Mouse (Mus musculus): Measurements from ENCODE around the gene Cyren.

Gene Cyren

GRCm38 (mm10) chr6:34877509-34878321 is at the start of gene Cyren:
Gene Cyren, minus strand, starts transcription at chr6:34878060.
- in situ Hi-C loops (cut with MboI; ENCODE audit: low pct_unique_long_range_greater_than_20kb in 1 of 2, low sequenced_read_pairs in 2 of 2, unreplicated experiment in 1 of 2) = no loop called here

- in situ Hi-C loops (cut with MboI; ENCODE audit: low pct_unique_long_range_greater_than_20kb in 1 of 2, low sequenced_read_pairs in 2 of 2, unreplicated experiment in 1 of 2) = loop anchor here in 1 of 2 experiments (10.0 kb wide), 1 partner anchor 153 kb away; no protein-coding TSS in a partner anchor
Observed at GRCm38 (mm10) chr6:34927594-34927993, 49.7 kb upstream of the Cyren start.

GRCm38 (mm10) chr6:34927156-34927555 is 49.3 kb upstream of the Cyren start:
- in situ Hi-C loops (cut with MboI; ENCODE audit: low pct_unique_long_range_greater_than_20kb in 1 of 2, low sequenced_read_pairs in 2 of 2, unreplicated experiment in 1 of 2) = loop anchor here in 1 of 2 experiments (10.0 kb wide), 1 partner anchor 152 kb away; no protein-coding TSS in a partner anchor

GRCm38 (mm10) chr6:34921941-34922340 is 44.1 kb upstream of the Cyren start:
- in situ Hi-C loops (cut with MboI; ENCODE audit: low pct_unique_long_range_greater_than_20kb in 1 of 2, low sequenced_read_pairs in 2 of 2, unreplicated experiment in 1 of 2) = loop anchor here in 1 of 2 experiments (10.0 to 25.0 kb wide), 2 partner anchors 147 to 410 kb away; no protein-coding TSS in a partner anchor

GRCm38 (mm10) chr6:34920631-34921030 is 42.8 kb upstream of the Cyren start:
- in situ Hi-C loops (cut with MboI; ENCODE audit: low pct_unique_long_range_greater_than_20kb in 1 of 2, low sequenced_read_pairs in 2 of 2, unreplicated experiment in 1 of 2) = loop anchor here in 1 of 2 experiments (10.0 to 25.0 kb wide), 2 partner anchors 146 to 408 kb away; no protein-coding TSS in a partner anchor

GRCm38 (mm10) chr6:34919956-34920355 is 42.1 kb upstream of the Cyren start, which contains the start of gene Stra8:
Gene Stra8, plus strand, starts transcription at chr6:34920163.
- in situ Hi-C loops (cut with MboI; ENCODE audit: low pct_unique_long_range_greater_than_20kb in 1 of 2, low sequenced_read_pairs in 2 of 2, unreplicated experiment in 1 of 2) = loop anchor here in 1 of 2 experiments (10.0 to 25.0 kb wide), 2 partner anchors 145 to 408 kb away; no protein-coding TSS in a partner anchor

- in situ Hi-C loops (cut with MboI; ENCODE audit: low pct_unique_long_range_greater_than_20kb in 1 of 2, low sequenced_read_pairs in 2 of 2, unreplicated experiment in 1 of 2) = loop anchor here in 1 of 2 experiments (25.0 kb wide), 1 partner anchor 407 kb away; no protein-coding TSS in a partner anchor
Observed at GRCm38 (mm10) chr6:34919146-34919545, 41.3 kb upstream of the Cyren start.

GRCm38 (mm10) chr6:34914462-34914861 is 36.6 kb upstream of the Cyren start:
- in situ Hi-C loops (cut with MboI; ENCODE audit: low pct_unique_long_range_greater_than_20kb in 1 of 2, low sequenced_read_pairs in 2 of 2, unreplicated experiment in 1 of 2) = loop anchor here in 1 of 2 experiments (25.0 kb wide), 1 partner anchor 402 kb away; no protein-coding TSS in a partner anchor

GRCm38 (mm10) chr6:34913341-34914040 is 35.6 kb upstream of the Cyren start:
- in situ Hi-C loops (cut with MboI; ENCODE audit: low pct_unique_long_range_greater_than_20kb in 1 of 2, low sequenced_read_pairs in 2 of 2, unreplicated experiment in 1 of 2) = loop anchor here in 1 of 2 experiments (25.0 kb wide), 1 partner anchor 401 kb away; no protein-coding TSS in a partner anchor

- in situ Hi-C loops (cut with MboI; ENCODE audit: low pct_unique_long_range_greater_than_20kb in 1 of 2, low sequenced_read_pairs in 2 of 2, unreplicated experiment in 1 of 2) = loop anchor here in 1 of 2 experiments (25.0 kb wide), 1 partner anchor 398 kb away; no protein-coding TSS in a partner anchor
Observed at GRCm38 (mm10) chr6:34910371-34911219, 32.7 kb upstream of the Cyren start, which contains the start of gene Wdr91. Gene Wdr91, minus strand, starts transcription at chr6:34910876.

GRCm38 (mm10) chr6:34909631-34910345 is 31.9 kb upstream of the Cyren start:
- in situ Hi-C loops (cut with MboI; ENCODE audit: low pct_unique_long_range_greater_than_20kb in 1 of 2, low sequenced_read_pairs in 2 of 2, unreplicated experiment in 1 of 2) = loop anchor here in 1 of 2 experiments (25.0 kb wide), 1 partner anchor 397 kb away; no protein-coding TSS in a partner anchor

GRCm38 (mm10) chr6:34907696-34908260 is 29.9 kb upstream of the Cyren start:
- in situ Hi-C loops (cut with MboI; ENCODE audit: low pct_unique_long_range_greater_than_20kb in 1 of 2, low sequenced_read_pairs in 2 of 2, unreplicated experiment in 1 of 2) = loop anchor here in 1 of 2 experiments (25.0 kb wide), 1 partner anchor 395 kb away; no protein-coding TSS in a partner anchor

- in situ Hi-C loops (cut with MboI; ENCODE audit: low pct_unique_long_range_greater_than_20kb in 1 of 2, low sequenced_read_pairs in 2 of 2, unreplicated experiment in 1 of 2) = loop anchor here in 1 of 2 experiments (25.0 kb wide), 1 partner anchor 395 kb away; no protein-coding TSS in a partner anchor
Observed at GRCm38 (mm10) chr6:34907121-34907614, 29.3 kb upstream of the Cyren start.

- in situ Hi-C loops (cut with MboI; ENCODE audit: low pct_unique_long_range_greater_than_20kb in 1 of 2, low sequenced_read_pairs in 2 of 2, unreplicated experiment in 1 of 2) = loop anchor here in 1 of 2 experiments (25.0 kb wide), 1 partner anchor 394 kb away; no protein-coding TSS in a partner anchor
Observed at GRCm38 (mm10) chr6:34906661-34907060, 28.8 kb upstream of the Cyren start.

- in situ Hi-C loops (cut with MboI; ENCODE audit: low pct_unique_long_range_greater_than_20kb in 1 of 2, low sequenced_read_pairs in 2 of 2, unreplicated experiment in 1 of 2) = loop anchor here in 1 of 2 experiments (25.0 kb wide), 1 partner anchor 394 kb away; no protein-coding TSS in a partner anchor
Observed at GRCm38 (mm10) chr6:34906125-34906524, 28.3 kb upstream of the Cyren start.

GRCm38 (mm10) chr6:34904361-34904760 is 26.5 kb upstream of the Cyren start:
- in situ Hi-C loops (cut with MboI; ENCODE audit: low pct_unique_long_range_greater_than_20kb in 1 of 2, low sequenced_read_pairs in 2 of 2, unreplicated experiment in 1 of 2) = loop anchor here in 1 of 2 experiments (25.0 kb wide), 1 partner anchor 392 kb away; no protein-coding TSS in a partner anchor

All from mouse embryonic stem cell (cell line).